Mouse (Mus musculus) embryonic facial prominence, embryonic 10.5 days (tissue): Measurements from ENCODE around the gene Dpp9. TPM values are rescaled to one million over a fixed set of nuclear protein-coding genes. Genes with fewer than 3 reads are reported as not detected.
A peak's percentile ranks its signal among the peaks of the same experiment; 100 is the strongest.

ENCODE experiments used
- DNase-seq: peaks from one replicate; pipeline ENCODE4 v3.0.0-alpha.2; 2017; ENCODE audit warnings: low spot score
- H3K27ac ChIP-seq: fragments of 300-500 bp; sonication (generic); replicated peaks from 2 replicates; pipeline ENCODE4 v1.5.1; 2016; ENCODE audit warnings: mild to moderate bottlenecking
- H3K27me3 ChIP-seq: fragments of 300-500 bp; sonication (generic); replicated peaks from 2 replicates; pipeline ENCODE4 v1.6.1; 2016; ENCODE audit warnings: low read depth, mild to moderate bottlenecking; ENCODE audit not compliant: poor library complexity, severe bottlenecking
- H3K36me3 ChIP-seq: fragments of 300-500 bp; sonication (generic); replicated peaks from 2 replicates; pipeline ENCODE4 v1.6.1; 2016; ENCODE audit warnings: mild to moderate bottlenecking, moderate library complexity
- H3K4me1 ChIP-seq: fragments of 300-500 bp; sonication (generic); 2 replicates; pipeline ENCODE4 v1.6.1; 2016
- H3K4me3 ChIP-seq: fragments of 300-500 bp; sonication (generic); 2 replicates; pipeline ENCODE4 v1.5.1; 2016; ENCODE audit warnings: mild to moderate bottlenecking, moderate library complexity
- H3K9me3 ChIP-seq: fragments of 300-500 bp; sonication (generic); 2 replicates; pipeline ENCODE4 v1.6.1; 2016; ENCODE audit warnings: mild to moderate bottlenecking
- WGBS: fragments of 180-500 bp; shearing (Covaris S2); methylation state at CpG from one replicate; pipeline ENCODE4 v1.1.7; 2016; 5-methylcytosine and 5-hydroxymethylcytosine counted together
- polyA plus RNA-seq: library from polyadenylated mRNA; unstranded; fragments of >200 nt; fragmentation: Nextera tagmentation; extraction: Ambion mirVana; gene quantifications from 2 replicates; pipeline ENCODE4 v1.2.1, GENCODE M21; 2016

Dpp9 gene
- polyA plus RNA-seq, 1 experiment from 2014 or later: 48.3 TPM

DNA sequence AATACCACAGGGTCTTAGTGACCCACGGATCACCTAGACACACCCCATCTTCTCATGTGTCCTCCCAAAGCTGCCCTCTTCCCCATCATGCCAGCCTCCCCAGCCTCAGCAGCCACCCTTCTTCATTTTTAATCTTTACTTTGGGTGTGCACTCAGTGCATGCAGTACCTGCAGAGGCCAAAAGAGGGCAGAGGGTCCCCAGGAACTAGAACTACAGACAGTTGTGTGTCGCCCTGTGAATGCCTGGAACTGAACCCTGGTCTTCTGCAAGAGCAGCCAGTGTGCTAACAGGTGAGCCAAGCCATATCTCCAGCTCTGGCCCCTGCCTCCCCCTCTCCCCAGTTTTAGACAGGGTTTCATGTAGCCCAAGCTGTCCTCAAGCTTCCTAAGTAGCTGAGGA lies 21.8 kb downstream of the Dpp9 start:
- no peak overlapping the region for H3K4me3 ChIP-seq
- H3K27me3 ChIP-seq: no peaks in the 10 kb centered on the region
- H3K36me3 ChIP-seq: peaks cover 96% of the 10 kb centered on the region
- WGBS: 64% methylated on average over 2 of the region's 2 CpGs
- H3K27ac ChIP-seq: no peak overlapping the region
- no peaks in the 10 kb centered on the region for H3K4me1 ChIP-seq
- peak; percentile 28 for DNase-seq
- H3K9me3 ChIP-seq: peaks cover 7% of the 10 kb centered on the region; the same call in 1 of the 2 replicates

DNA sequence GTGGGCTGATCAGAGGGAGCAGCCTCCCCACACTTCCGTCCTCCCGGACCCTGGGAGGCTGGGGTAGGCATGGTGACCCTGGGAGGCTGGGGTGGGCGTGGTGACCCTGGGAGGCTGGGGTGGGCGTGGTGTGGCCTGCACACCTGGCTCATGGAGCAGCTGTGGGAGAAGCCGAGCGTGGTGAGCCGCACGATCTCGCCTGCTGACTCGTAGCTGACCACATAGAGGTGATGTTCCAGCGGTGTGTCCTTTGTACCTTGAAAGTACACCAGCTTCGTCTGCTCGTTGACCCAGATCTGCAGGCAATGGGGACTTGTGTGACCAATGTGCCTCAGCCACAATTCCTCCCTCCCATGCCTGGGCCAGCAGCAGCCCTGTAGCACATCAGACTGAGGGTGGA lies 23.9 kb downstream of the Dpp9 start:
- H3K27me3 ChIP-seq: no peaks in the 10 kb centered on the region
- no peak for DNase-seq
- WGBS: 92% methylated on average over 13 of the region's 13 CpGs
- H3K4me3 ChIP-seq: no peak overlapping the region
- H3K27ac ChIP-seq: no peak overlapping the region
- H3K9me3 ChIP-seq: peaks cover 7% of the 10 kb centered on the region; the same call in 1 of the 2 replicates
- no peaks in the 10 kb centered on the region for H3K4me1 ChIP-seq
- H3K36me3 ChIP-seq: peaks cover 97% of the 10 kb centered on the region

DNA sequence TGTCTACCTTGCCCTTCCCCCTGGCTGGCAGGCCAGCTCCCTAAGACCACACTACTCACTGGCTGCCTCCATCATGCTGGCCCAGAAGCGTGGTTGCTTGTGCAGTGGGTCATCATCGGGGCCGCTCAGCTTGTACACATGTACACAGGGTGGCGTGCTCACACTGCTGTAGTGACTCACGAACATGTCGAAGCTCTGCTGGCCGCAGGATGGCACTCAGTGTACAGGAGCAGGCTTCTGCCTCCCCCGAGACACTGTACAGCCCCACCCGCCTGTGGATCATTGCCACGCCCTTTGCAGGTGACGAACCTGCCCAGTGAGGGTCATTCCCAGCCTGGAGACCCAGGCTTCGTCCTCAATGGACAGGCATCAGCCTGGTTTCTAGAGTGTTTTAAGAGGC lies 24.3 kb downstream of the Dpp9 start:
- no peaks in the 10 kb centered on the region for H3K4me1 ChIP-seq
- H3K27ac ChIP-seq: no peak overlapping the region
- H3K4me3 ChIP-seq: no peak overlapping the region
- H3K9me3 ChIP-seq: peaks cover 7% of the 10 kb centered on the region; the same call in 1 of the 2 replicates
- peaks cover 100% of the 10 kb centered on the region for H3K36me3 ChIP-seq
- H3K27me3 ChIP-seq: no peaks in the 10 kb centered on the region
- 92% methylated on average over 12 of the region's 12 CpGs for WGBS
- no peak for DNase-seq

DNA sequence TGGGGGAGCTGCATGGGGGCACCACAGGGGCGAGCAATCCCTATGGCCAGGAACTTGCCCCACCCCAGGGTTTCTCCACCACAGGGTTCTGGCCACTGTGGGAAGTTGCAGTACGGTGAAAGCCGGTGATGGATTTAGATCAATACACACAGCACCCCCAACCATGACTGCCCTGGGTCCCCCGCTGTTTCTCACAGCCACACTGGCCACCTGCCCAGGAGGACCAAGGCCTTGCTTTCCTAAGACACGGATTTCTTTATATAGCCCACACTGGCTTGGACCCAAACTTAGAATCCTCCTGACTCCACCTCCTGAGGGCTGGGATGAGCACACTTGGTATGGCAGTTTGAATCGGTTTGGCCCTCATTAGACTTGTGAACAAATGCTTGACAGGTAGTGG lies 27.4 kb downstream of the Dpp9 start:
- Histone ChIP-seq H3K36me3 (peaks cover 96% of the 10 kb centered on the region), H3K27me3 (no peaks in the 10 kb centered on the region), H3K27ac (no peak overlapping the region), H3K9me3 (no peaks in the 10 kb centered on the region), H3K4me3 (no peak overlapping the region), H3K4me1 (0 out of 2 replicates have a peak, but pooled peaks cover 2% of the 10 kb centered on the region)
- no peak for DNase-seq
- 92% methylated on average over 6 of the region's 6 CpGs for WGBS

DNA sequence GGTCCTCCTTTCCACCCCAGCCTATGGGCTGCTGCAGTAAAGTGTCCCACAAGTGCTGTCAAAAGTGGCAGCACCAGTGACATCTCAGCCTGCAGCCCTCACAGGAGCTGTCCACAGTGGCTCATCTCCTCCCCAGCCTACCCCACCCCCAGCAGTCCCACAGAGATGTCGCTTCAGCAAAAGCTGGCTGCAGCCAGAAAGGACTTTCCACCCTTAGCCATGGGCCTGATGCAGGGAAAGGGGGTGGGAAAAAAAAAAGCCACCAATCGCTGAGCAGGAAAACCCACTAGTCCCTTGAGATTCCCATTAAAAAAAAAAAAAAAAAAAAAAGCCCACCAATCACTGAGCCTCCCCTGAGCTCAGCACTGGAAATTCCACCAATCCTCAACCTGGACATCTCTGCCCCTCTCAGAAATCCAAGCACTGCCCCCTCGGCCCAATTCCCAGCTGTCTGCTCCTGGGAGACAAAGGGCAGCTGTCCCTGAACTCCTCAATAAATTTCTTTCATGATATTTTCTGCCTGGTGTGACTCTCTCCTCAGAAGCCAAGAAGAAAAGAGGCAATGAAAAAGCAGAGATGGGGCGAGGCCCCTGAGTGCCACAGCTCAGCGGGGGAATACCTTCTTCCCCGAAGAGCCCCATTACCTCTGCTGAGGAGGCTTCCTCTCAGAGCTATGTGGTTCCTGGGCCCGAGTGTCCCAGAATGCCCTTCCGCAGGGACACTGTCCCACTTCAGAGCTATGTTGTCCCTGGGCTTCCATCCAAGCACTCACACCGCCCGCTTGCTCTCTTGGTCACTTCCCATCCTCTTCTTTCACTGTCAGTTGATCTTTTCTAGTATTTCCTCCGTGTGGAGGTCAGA lies 33.2 kb downstream of the Dpp9 start:
- peak; percentile 46 for DNase-seq
- H3K9me3 ChIP-seq: no peaks in the 10 kb centered on the region
- peaks cover 37% of the 10 kb centered on the region for H3K4me1 ChIP-seq
- 38% methylated on average over 11 of the region's 11 CpGs for WGBS
- H3K36me3 ChIP-seq: peaks cover 60% of the 10 kb centered on the region
- H3K4me3 ChIP-seq: peak overlapping the region; percentile 29
- peak overlapping the region; percentile 73 for H3K27ac ChIP-seq
- H3K27me3 ChIP-seq: no peaks in the 10 kb centered on the region

DNA sequence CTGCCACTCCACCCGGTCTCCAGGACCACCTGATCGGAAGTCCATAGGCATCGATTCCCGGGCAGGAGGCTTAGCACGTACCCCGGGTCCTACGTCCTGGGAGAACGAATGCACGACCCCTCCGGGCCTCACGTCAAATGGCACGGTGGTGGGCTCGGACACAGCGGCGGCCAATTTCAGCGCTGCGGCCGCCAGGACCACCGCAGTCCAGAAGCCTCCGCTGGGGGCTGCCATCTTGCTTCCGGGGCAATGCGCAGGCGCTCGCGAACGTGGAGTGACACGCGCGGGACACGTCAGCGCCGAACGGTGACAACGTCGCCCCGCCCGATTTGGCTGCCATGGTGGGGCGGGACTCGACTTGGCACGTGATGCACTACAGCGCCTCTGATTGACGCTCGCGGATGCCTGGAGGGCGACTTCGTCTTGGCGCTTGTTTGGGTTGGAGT lies 35.0 kb downstream of the Dpp9 start, which contains the start of gene Mydgf:
Mydgf (minus strand) TSS at position 263 of the 446 bp plus-strand sequence.
- H3K9me3 ChIP-seq: no peaks in the 10 kb centered on the region
- H3K4me1 ChIP-seq: peaks cover 37% of the 10 kb centered on the region
- peak; percentile 97 for DNase-seq
- peak within 1 kb of the TSS; percentile 91 for H3K4me3 ChIP-seq
- under 1% methylated on average over 47 of the region's 47 CpGs for WGBS
- H3K27ac ChIP-seq: peak within 1 kb of the TSS; percentile 89
- H3K27me3 ChIP-seq: no peaks in the 10 kb centered on the region
- peaks cover 60% of the 10 kb centered on the region for H3K36me3 ChIP-seq

DNA sequence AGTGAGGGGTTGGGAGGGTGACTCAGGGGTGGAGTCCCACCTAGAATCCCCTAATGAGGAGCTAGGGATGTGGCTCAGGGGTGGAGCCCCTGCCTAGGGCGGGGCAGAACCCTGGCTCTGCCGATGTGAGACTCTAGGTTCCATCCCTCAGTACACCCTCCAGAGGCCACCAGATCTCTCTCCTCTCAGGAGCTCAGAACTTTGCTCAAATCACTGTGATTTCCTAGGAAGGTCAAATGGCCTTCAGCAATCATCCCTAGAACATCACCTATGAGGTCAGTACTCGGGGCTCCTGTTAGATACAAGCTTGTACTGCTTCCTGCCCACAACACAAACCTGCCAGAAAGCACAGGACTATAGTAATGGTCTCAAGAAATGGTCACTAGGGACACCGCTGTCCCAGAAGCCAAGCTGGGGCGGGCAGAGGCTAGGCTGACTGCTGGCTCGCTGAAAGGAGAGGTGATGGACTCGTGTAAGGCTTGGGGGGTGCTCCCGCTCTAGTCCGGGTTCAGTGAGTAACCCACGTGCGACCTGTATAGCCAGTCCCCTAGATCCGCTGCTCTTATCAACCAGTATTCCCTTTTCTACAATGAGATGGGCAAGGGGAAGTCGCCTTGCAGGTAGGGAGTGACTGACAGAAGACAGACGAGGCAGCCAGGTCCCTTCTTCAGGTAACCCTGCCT lies 35.6 kb downstream of the Dpp9 start:
- H3K36me3 ChIP-seq: peaks cover 60% of the 10 kb centered on the region
- WGBS: 1% methylated on average over 14 of the region's 14 CpGs

DNA sequence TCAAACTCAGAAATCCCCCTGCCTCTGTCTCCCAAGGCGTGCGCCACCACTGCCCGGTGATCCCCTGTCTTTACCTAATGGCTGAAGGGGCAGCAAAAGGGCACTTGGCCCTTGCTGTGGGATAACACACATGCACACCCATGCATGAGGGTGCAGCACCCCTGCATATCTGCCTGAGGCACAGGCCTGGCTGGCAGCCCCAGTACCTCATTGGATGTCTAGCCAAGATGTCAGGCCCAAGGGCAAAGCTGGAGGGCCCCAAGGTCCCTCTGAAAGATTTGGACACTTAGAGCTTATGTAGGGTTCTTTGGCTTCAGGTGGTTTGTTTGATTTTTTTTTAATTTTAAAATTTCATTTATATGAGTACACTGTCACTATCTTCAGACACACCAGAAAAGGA lies 43.3 kb downstream of the Dpp9 start:
- Histone ChIP-seq H3K27me3 (no peaks in the 10 kb centered on the region), H3K27ac (no peak overlapping the region), H3K4me1 (peaks cover 12% of the 10 kb centered on the region), H3K36me3 (peaks cover 78% of the 10 kb centered on the region), H3K9me3 (no peaks in the 10 kb centered on the region), H3K4me3 (no peak overlapping the region)
- no peak for DNase-seq
- WGBS: 95% methylated on average over 3 of the region's 3 CpGs

More for the DNA sequence above, 35.6 kb downstream of the Dpp9 start:
- H3K9me3 ChIP-seq: no peaks in the 10 kb centered on the region
- peak overlapping the region; percentile 91 for H3K4me3 ChIP-seq
- peak overlapping the region; percentile 89 for H3K27ac ChIP-seq
- no peaks in the 10 kb centered on the region for H3K27me3 ChIP-seq
- peaks cover 37% of the 10 kb centered on the region for H3K4me1 ChIP-seq
- DNase-seq: no peak

DNA sequence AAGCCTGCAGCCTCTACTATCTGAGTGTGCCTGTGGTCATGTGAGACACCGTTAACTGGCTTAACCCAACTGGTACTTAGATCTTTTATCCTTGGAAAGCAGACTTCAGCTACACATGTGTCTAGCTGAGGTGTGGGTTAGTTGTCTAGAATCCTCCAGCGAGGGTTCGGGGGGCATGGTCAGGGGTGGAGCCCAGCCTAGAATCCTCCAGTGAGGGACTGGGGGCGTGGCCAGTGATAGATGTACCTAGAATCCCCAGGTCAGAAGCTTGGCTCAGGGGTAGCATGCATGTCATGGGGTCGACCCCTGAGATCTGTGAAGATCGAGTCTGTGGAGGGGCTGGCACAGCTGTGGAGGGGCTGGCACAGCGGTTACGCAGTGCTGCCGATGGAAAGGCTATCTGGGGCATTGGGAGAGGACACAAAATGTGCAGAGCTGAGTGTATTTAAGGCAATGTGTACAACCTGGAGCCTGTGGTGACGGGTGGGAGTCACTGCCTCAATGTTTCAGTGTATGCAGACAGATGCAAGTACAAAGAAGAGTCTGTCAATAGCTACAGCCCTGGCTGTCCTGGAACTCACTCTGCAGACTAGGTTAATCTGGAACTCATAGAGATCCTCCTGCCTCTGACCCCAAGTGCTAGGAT lies 45.2 kb downstream of the Dpp9 start:
- no peak overlapping the region for H3K27ac ChIP-seq
- peaks cover 59% of the 10 kb centered on the region for H3K36me3 ChIP-seq
- no peaks in the 10 kb centered on the region for H3K9me3 ChIP-seq
- WGBS: 58% methylated on average over 10 of the region's 10 CpGs
- no peak for DNase-seq
- H3K4me1 ChIP-seq: peaks cover 21% of the 10 kb centered on the region
- H3K27me3 ChIP-seq: no peaks in the 10 kb centered on the region
- H3K4me3 ChIP-seq: no peak overlapping the region

DNA sequence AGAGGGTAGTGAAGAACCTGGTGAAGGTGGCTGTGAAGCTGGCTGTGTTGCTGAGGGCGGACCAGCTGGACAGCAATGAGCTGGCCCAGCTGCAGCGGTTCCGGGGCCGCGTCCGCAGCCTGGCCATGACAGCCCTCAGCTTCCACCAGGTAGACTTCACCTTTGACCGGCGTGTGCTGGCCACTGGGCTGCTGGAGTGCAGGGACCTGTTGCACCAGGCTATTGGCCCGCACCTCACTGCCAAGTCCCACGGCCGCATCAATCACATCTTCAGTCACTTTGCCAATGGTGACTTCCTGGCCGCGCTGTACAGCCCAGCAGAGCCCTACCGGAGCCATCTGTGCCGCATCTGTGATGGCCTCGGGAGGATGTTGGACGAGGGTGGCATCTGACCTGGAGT lies 46.8 kb downstream of the Dpp9 start:
- WGBS: 91% methylated on average over 17 of the region's 17 CpGs
- no peaks in the 10 kb centered on the region for H3K27me3 ChIP-seq
- no peak for DNase-seq
- peaks cover 21% of the 10 kb centered on the region for H3K4me1 ChIP-seq
- H3K9me3 ChIP-seq: no peaks in the 10 kb centered on the region
- 0 out of 2 replicates have a peak overlapping the region, but pooled peaks have one; percentile 41 for H3K27ac ChIP-seq
- no peak overlapping the region for H3K4me3 ChIP-seq
- peaks cover 42% of the 10 kb centered on the region for H3K36me3 ChIP-seq

DNA sequence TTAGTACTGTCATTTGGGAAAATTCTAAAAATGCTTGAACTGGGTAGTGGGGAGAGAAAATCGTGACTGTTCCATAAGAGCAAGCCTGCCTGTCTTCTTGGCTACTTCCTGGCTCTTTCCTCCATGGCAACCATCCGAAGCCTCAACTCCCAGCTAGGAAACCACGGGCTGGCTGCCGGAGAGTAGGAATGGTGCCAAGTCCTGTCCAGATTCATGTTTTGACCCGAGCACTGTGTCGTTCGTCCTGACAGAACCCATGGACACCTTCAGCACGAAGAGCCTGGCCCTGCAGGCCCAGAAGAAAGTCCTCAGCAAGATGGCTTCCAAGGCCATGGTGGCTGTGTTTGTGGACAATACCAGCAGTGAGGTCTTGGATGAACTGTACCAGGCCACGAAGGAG lies 47.2 kb downstream of the Dpp9 start:
- no peaks in the 10 kb centered on the region for H3K27me3 ChIP-seq
- H3K36me3 ChIP-seq: peaks cover 38% of the 10 kb centered on the region
- peaks cover 21% of the 10 kb centered on the region for H3K4me1 ChIP-seq
- DNase-seq: no peak
- WGBS: 90% methylated on average over 9 of the region's 9 CpGs
- H3K27ac ChIP-seq: peak overlapping the region; percentile 41; the same call in 1 of the 2 replicates
- no peak overlapping the region for H3K4me3 ChIP-seq
- no peaks in the 10 kb centered on the region for H3K9me3 ChIP-seq

DNA sequence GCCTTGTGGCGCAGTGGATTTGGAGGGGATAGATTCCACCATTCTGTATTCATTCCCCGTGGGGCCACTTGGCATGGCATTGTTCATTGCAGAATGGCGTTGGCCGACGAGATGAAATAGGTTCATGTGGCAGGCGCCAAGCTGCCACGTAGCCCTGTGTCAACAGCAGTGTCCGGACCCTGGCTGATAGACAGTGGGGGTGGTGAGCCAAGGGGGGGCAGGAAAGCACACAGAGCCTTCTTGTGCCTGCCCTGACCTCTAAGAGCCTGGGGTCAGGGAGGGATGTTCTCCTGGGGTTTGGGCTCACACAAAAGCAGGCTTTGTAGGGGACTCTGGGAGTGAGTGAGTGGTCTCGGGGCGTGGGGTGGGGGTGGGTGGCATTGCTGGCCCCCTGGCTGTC lies 48.1 kb downstream of the Dpp9 start:
- Histone ChIP-seq H3K9me3 (no peaks in the 10 kb centered on the region), H3K4me3 (0 out of 2 replicates have a peak overlapping the region, but pooled peaks have one; percentile 4), H3K27ac (peak overlapping the region; percentile 83), H3K27me3 (no peaks in the 10 kb centered on the region), H3K36me3 (peaks cover 30% of the 10 kb centered on the region), H3K4me1 (peaks cover 25% of the 10 kb centered on the region)
- DNase-seq: peak; percentile 53
- 17% methylated on average over 10 of the region's 10 CpGs for WGBS
